Mouse (Mus musculus) c-Kit-positive CD71-positive TER-119-negative erythroid progenitor cells, embryonic 14.5 days (primary cell): ENCODE data around the gene Rnf2.

Source experiments
- DNase-seq: peaks from one replicate; pipeline ENCODE4 v3.0.0-alpha.2; 2013; ENCODE audit warnings: low read depth

Rnf2 gene

GRCm38 (mm10) chr1:151500531-151501361, at the start of gene Rnf2:
Gene Rnf2 (minus strand): TSS chr1:151500955.
- DNase-seq, result peak; percentile 73

GRCm38 (mm10) chr1:151549794-151550193, 49.0 kb upstream of the Rnf2 start:
- no peak for DNase-seq

- DNase-seq, result no peak
Observed at GRCm38 (mm10) chr1:151548896-151549610, 48.3 kb upstream of the Rnf2 start.

- no peak for DNase-seq
Observed at GRCm38 (mm10) chr1:151545571-151545970, 44.8 kb upstream of the Rnf2 start.

- DNase-seq, result no peak
Observed at GRCm38 (mm10) chr1:151544581-151544980, 43.8 kb upstream of the Rnf2 start.

GRCm38 (mm10) chr1:151543796-151544477, 43.2 kb upstream of the Rnf2 start:
- no peak for DNase-seq

- no peak for DNase-seq
Observed at GRCm38 (mm10) chr1:151526701-151527100, 25.9 kb upstream of the Rnf2 start.

GRCm38 (mm10) chr1:151517571-151518250, 17.0 kb upstream of the Rnf2 start:
- no peak for DNase-seq

- DNase-seq, result no peak
Observed at GRCm38 (mm10) chr1:151516871-151517270, 16.1 kb upstream of the Rnf2 start.

GRCm38 (mm10) chr1:151515733-151516132, 15.0 kb upstream of the Rnf2 start:
- no peak for DNase-seq

GRCm38 (mm10) chr1:151514119-151514518, 13.4 kb upstream of the Rnf2 start:
- no peak for DNase-seq

GRCm38 (mm10) chr1:151510811-151511210, 10.1 kb upstream of the Rnf2 start:
- no peak for DNase-seq

- no peak for DNase-seq
Observed at GRCm38 (mm10) chr1:151499815-151500501, 797 bp downstream of the Rnf2 start.

- DNase-seq, result no peak
Observed at GRCm38 (mm10) chr1:151498381-151498780, 2.4 kb downstream of the Rnf2 start.

GRCm38 (mm10) chr1:151497942-151498341, 2.8 kb downstream of the Rnf2 start:
- DNase-seq, result no peak

GRCm38 (mm10) chr1:151497028-151497427, 3.7 kb downstream of the Rnf2 start:
- DNase-seq, result peak; percentile 46

GRCm38 (mm10) chr1:151495635-151496285, 5.0 kb downstream of the Rnf2 start:
- DNase-seq, result no peak

- DNase-seq, result no peak
Observed at GRCm38 (mm10) chr1:151494711-151495110, 6.0 kb downstream of the Rnf2 start.

- no peak for DNase-seq
Observed at GRCm38 (mm10) chr1:151493826-151494225, 6.9 kb downstream of the Rnf2 start.

GRCm38 (mm10) chr1:151492419-151492818, 8.3 kb downstream of the Rnf2 start:
- DNase-seq, result no peak

GRCm38 (mm10) chr1:151489806-151490205, 10.9 kb downstream of the Rnf2 start:
- no peak for DNase-seq
